Mouse (Mus musculus) embryo, embryonic 11 days (tissue): ENCODE data around the gene Cyb561.

Experiments used
- DNase-seq: peaks from one replicate; pipeline ENCODE4 v3.0.0-alpha.2; 2015

The Cyb561 gene

DNA sequence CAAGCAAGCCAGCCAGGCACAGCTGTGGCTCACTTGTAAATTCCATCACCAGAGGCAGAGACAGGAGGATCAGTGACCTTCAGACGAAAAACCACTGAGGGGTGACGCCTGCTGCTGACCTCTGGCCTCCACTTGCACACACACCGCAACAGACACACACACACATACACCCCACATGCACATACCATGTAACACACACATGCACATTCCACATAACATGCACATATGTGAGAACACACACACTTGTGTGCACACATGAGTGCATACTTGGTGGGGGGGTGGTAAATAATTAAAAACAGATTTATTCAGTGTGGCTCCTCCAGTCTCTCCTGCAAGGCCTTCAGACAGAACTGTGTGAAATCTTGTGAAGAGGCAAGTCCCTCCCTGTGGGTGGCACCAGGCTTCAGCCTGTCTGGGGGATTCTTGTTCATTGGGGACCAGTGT, 1.5 kb downstream of the Cyb561 start:
- no peak for DNase-seq

GRCm38 (mm10) chr11:105950519-105950918, 2.6 kb downstream of the Cyb561 start:
- no peak for DNase-seq

DNA sequence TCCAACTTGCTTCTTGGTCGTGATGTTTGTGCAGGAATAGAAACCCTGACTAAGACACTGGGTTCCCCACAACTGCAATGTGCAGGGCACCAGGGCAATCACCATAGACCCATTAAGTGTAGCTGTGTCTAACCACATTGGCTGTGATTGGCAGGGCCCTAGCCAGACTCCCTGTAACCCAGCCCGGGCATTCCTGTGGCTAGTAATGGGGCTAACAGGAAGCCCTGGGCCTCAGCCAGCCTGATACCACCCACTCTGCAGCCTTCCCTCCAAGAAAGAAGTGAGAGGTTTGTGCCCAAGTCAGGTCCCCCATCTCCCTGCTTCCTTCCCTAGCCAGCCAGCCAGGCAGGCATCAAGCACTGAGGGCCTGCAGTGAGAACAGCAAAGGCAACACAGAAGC, 4.9 kb downstream of the Cyb561 start:
- no peak for DNase-seq

- DNase-seq = no peak
Observed at GRCm38 (mm10) chr11:105946694-105947154, 6.4 kb downstream of the Cyb561 start.

DNA sequence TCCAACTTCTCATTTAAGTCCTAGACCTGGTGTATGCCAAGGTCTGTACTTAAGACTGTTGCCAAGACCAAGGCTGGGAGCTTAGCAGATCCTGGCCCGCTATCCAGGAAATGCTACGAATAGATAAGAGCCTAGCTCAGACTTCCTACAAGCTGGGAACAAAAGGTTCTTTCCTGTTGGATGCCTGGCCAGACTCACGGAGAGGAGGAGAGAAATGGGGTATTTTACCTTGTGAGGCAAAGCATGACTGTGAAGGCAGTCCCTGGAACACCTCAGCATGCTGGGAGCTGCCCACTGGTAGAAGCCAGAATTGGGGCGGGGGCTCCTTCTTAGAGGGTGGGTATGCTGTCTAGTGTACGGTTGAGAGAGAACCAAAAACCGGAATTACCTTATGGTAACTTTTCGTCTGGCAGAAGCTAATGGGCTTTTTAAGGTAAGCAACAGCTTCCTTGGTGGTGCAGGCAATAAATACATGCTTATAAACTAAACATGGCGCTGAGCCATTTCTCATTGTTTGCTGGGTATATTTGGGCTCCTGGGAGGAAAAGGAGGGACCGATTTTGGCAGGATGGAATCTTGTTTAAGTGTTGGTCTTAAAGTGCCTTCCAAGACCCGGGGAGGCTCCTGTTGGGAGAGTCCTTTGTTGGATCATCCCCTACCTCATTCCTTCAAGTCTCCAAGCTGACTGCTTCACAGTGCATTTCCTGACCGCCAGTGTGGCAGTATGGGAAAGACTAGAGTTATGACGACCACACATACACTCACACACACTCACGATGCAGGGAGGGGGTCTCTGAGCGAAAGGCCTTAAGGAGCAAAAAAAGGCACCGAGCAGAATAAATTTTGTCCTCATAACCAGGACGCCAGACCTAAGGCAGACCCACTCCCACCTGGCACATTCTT, 8.1 kb downstream of the Cyb561 start:
- DNase-seq = no peak

- DNase-seq = peak; percentile 84
Observed at GRCm38 (mm10) chr11:105944126-105944621, 9.0 kb downstream of the Cyb561 start.

GRCm38 (mm10) chr11:105943133-105944102, 9.7 kb downstream of the Cyb561 start:
- DNase-seq = peak; percentile 39

DNA sequence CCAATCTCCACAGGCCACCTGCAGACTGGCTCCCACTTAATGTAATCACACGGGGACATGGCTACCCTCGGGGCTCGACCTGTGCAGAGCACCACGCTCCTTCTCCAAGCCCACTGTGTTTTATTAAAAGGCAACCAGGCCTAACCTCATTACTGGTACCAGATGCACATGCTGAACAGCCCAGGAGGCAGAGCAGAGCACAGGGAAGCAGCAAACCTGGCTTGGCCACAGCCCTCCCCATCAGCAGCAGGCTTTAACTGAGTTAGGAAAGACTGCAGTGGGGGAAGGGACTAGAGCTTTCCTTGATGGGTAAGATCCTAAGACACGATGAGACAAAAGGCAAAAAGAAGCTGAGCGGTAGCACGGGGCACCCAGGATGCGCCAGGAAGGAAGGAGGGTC, 11.2 kb downstream of the Cyb561 start:
- DNase-seq = no peak

DNA sequence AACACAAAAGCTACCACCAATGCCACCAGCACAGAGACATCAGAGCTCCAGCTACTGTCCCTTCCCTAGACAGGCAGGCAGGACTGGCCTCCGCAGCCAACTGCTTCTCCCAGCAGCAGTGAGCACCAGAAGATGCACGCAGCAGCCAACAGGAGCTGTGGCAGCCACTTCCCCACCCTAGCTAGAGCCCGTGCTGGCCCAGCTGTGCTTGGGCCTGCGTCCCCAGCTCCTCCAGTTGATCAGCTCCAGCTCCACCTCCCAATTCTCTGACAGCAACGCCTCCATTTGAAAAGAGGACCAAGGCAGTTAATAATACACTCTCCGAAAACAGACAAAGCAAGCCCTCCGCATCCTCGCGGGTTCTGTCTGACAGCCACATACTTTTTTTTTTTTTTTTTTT, 14.4 kb downstream of the Cyb561 start:
- DNase-seq = no peak

DNA sequence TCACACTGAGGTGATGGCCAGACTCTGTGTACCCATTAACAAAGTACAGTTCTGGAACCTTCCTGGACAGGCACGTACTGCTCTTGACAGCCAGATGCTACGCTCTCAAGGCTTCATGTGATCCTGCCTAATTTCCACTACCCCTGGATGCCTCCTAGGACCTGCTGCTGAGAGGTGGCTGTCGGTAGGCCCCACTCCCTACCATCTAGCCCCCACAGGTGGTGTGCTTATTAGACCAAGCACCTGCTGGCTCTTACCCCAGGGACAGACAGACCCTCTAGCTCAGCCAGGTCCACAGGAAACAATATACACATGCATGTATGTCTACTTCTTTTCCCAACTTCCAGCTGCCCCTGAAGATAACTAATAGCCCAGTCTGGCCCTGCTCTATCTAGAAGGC, 16.2 kb downstream of the Cyb561 start:
- DNase-seq = no peak

DNA sequence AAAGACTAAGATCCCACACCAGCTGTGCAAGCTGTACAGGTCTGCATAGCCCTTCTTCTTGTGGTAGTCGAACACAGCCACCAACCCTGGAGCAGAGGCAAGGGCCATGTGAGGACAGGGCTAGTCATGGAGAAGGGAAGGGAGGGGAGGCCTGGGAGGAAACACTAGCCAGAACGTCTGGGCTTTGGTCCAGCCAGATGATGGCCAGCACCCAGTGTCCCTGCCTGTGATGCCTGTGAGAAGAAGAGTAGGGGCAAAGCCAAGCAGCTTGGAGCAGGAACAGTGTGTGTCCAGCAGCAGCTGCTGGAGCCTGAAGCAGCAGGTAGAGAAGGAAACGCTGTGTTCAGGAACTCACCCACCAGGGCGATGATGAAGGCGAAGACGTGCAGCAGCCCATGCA, 16.9 kb downstream of the Cyb561 start:
- no peak for DNase-seq

DNA sequence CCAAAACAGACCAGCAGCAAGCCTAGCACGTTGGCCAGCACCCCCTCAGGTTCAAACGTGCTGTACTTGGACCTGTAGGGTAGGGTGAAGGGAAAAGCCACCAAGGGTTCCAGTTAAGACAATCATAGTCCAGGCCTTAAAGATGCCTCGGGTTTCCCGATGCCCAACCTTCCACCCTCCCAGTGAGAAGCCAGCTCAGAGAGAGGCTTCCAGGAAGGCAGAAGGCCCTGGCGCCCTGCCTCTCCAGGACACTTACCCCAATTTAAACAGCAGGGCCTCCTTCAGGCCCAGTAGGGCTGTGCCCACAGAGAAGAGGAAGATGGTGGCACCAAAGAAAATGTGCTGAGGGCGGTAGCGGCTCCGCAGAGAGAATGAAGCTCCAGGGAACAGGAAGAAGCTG, 17.6 kb downstream of the Cyb561 start:
- no peak for DNase-seq

- DNase-seq = peak; percentile 51
Observed at GRCm38 (mm10) chr11:105934816-105935215, 18.3 kb downstream of the Cyb561 start.

- DNase-seq = no peak
Observed at GRCm38 (mm10) chr11:105934303-105934711, 18.8 kb downstream of the Cyb561 start.

GRCm38 (mm10) chr11:105933746-105934145, 19.4 kb downstream of the Cyb561 start:
- DNase-seq = no peak

DNA sequence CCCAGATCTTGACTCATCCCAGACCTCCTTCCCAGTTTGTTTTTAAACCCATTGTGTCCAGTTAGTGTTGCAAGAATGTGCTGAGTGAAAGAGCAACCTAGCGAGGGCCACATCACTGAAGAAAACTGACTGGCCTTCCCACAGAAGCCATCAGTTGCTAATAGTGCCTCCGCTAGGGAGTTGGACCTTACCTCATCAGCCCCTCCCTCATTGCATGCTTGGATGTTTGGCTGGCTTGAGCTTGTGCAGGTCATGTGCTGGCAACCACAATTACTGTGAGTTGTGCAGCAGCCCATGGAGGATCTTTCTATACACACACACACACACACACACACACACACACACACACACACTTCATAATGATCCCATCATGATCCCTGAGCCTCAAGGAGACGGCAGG, 21.8 kb downstream of the Cyb561 start:
- no peak for DNase-seq

DNA sequence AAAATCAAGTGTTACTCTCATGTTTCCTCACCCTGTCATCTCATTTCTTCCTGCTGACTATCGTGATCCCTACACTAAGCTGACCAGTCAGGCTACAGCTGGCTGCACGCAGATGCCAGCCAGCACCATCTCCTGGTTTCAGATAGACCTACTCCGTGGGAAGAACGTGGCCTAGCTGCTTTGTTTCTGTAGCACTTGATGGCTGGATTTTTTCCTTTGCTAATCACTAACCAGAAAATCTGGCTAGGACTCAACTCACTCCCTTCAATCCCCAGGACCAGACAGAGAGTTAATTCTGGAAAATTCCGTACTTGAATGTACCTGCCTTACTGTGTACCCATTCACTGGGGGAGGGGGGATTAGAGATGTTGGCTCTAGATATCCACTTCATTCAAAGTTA, 25.0 kb downstream of the Cyb561 start:
- DNase-seq = no peak

DNA sequence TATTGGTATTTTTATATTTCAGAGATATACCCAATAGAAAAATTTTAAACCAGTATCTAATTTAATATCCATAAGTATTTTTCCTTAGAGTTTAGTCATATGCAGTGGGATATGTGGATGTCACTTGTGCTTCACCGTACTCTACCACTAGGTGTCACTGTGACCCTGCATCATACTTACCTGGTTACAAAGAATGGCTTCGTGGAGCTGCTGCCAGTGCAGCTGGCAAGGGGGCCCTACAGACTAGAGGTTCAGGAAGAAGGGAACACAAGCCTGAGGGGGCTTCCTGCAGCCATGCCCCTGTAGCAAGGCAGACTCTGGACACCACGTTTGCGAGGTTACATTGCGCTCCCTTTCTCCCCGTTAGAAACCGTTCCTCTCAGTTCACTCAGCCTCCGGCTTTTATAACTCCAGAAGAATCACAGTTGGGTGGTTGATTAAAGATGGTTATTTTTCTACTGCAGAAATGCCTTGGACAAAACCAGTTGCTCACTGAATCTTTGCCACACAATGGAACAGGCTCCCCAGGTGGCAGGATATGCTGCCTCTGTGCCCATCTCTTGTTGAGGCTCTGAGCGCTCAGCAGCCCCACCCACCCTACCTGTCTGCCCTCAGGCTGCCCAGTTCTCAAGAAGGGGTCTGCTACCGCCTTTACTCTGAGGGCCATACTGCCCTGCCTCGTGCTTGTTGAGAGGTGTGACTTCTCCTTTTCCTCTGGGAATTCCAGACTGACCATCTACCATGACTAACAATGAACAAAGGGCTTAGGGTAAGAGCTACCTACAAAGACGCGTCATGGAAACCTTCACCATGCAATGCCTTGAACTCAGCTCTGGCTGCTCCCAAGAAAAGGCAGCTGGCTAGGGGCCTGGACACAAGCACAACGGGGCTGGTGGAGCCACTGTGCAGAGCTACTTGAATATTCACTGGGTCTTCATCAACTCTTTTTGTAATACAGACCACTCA, 25.8 kb downstream of the Cyb561 start:
- peak; percentile 86 for DNase-seq

DNA sequence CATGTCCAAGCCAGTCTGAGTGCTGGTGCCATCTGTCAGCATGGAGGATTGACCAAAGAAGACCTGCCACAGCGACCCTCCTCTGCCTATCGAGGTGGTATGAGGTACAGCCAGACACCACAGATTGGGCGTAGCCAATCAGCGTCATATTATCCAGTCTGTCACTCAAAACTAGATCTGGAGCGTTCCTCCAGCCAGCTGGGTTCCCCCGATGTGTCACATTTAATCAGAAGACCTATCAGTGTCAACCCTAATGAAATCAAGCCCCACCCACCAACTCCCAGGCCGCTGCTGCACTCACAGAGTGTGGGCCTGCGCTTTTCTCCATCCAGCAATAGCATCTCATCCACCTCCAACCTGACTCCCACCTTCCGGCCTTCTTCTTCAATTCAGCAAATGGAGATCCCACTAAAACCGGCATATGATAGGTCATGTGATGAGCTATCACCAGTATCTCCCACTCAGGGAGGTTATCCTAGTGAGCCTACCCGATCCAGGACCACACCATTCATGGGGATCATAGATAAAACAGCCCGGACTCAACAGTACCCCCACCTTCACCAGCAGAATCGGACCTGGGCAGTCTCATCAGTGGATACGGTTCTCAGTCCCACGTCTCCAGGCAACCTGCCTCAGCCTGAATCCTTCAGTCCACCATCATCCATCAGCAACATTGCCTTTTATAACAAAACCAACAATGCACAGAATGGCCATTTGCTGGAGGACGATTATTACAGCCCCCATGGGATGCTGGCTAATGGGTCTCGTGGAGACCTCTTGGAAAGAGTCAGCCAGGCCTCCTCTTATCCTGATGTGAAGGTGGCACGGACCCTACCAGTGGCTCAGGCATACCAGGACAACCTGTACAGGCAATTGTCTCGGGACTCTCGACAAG, 30.1 kb downstream of the Cyb561 start:
- no peak for DNase-seq

DNA sequence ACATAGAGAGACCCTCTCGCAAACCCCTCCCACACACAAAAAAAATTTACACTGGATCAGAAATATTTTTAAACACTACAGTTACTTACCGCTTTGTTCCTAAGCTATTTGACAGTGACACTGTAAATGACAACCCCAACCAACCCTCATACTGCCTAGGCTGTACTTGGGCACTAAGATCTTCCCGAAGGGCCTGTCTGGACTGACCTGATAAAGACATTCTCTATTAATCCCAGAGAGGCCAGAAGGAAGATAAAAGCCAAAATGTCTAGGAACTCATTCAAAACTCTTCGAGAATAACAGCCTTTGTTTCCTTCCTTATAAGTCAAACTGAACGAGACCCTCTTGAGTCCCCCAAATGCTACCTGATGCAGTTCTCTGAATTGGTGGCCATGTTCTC, 31.9 kb downstream of the Cyb561 start:
- no peak for DNase-seq

DNA sequence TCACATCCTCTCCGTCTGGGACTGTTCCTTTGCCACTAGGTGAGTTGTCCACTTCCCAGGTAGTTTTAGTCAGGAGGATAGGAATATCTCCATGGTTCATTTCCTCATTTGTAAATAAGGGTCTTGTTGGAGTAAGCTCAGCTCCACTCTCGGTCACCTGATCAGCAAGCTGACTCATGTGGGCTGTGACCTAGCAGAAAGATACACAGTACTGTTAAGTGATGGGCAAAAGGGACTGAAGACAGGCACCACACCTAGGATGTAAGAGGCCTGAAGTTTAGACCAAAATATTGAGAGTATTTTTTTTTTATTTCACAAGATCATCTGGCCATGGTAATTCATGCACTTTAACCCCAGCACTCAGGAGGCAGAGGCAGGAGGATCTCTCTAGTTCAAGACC, 32.3 kb downstream of the Cyb561 start:
- DNase-seq = no peak
